Mouse (Mus musculus): ENCODE measurements at regions not wholly inside any gene's neighbourhood (a gene's known extent, or its start where the extent isn't known, plus 50 kb on each side); places are given as distances from the start of the nearest gene placed in this dataset.

GRCm38 (mm10) chr3:13250721-13251120, 1229.8 kb upstream of the Slc7a12 start:
- TF ChIP-seq EP300 (IDR thresholded peaks at IDR 0.05; ENCODE audit: insufficient read depth, low read depth, low read length) (0 out of 2 replicates have a peak, but pooled peaks have one; percentile 36), POLR2A (IDR thresholded peaks at IDR 0.05; ENCODE audit: insufficient read depth, low read length) (no peak), CTCF (IDR thresholded peaks at IDR 0.05; ENCODE audit: low read depth, low read length) (no peak)
